Mouse (Mus musculus) midbrain, postnatal 0 days (tissue): ENCODE measurements around the gene Tas2r124. TPM values are rescaled to one million over a fixed set of nuclear protein-coding genes. Genes with fewer than 3 reads are reported as not detected.

Experiments
- ATAC-seq: fragments of 200-750 bp; cut with Nextera tagmentation; 2 replicates; pipeline ENCODE4 v1.8.0; 2017; ENCODE audit warnings: moderate number of reproducible peaks, mild to moderate bottlenecking, moderate TSS enrichment, moderate library complexity; ENCODE audit not compliant: low FRiP score
- DNase-seq: peaks from one replicate; pipeline ENCODE4 v3.0.0-alpha.2; 2015; ENCODE audit warnings: low spot score
- H3K27ac ChIP-seq: fragments of 300-500 bp; sonication (generic); 2 replicates; pipeline ENCODE4 v1.5.1; 2014; ENCODE audit warnings: low read depth, mild to moderate bottlenecking, low read length, mixed read lengths
- H3K27me3 ChIP-seq: fragments of 300-500 bp; sonication (generic); 2 replicates; pipeline ENCODE4 v1.6.1; 2014; ENCODE audit warnings: low read length, control low read depth, mixed read lengths; ENCODE audit not compliant: insufficient read depth
- H3K36me3 ChIP-seq: fragments of 300-500 bp; sonication (generic); 2 replicates; pipeline ENCODE4 v1.6.1; 2014; ENCODE audit warnings: low read length, control low read depth, mixed read lengths; ENCODE audit not compliant: insufficient read depth
- H3K4me1 ChIP-seq: fragments of 300-500 bp; sonication (generic); 2 replicates; pipeline ENCODE4 v1.6.1; 2014; ENCODE audit warnings: mild to moderate bottlenecking, control low read depth, antibody characterized with exemption, low read length, mixed read lengths; ENCODE audit not compliant: insufficient read depth
- H3K4me2 ChIP-seq: fragments of 300-500 bp; sonication (generic); 2 replicates; pipeline ENCODE4 v1.6.1; 2014; ENCODE audit warnings: low read depth, mild to moderate bottlenecking, low read length, mixed read lengths; ENCODE audit not compliant: poor library complexity, severe bottlenecking
- H3K4me3 ChIP-seq: fragments of 300-500 bp; sonication (generic); 2 replicates; pipeline ENCODE4 v1.5.1; 2014; ENCODE audit warnings: low read depth, mild to moderate bottlenecking, low read length, moderate library complexity
- H3K9ac ChIP-seq: fragments of 300-500 bp; sonication (generic); replicated peaks from 2 replicates; pipeline ENCODE4 v1.6.1; 2014; ENCODE audit warnings: mild to moderate bottlenecking, low read length, moderate library complexity, mixed read lengths; ENCODE audit not compliant: poor library complexity, severe bottlenecking
- H3K9me3 ChIP-seq: fragments of 300-500 bp; sonication (generic); 2 replicates; pipeline ENCODE4 v1.6.1; 2016; ENCODE audit warnings: low read length, control low read depth
- CTCF ChIP-seq: IDR thresholded peaks from 2 replicates; pipeline ENCODE4 v1.5.1; 2016; ENCODE audit warnings: antibody characterized with exemption, mild to moderate bottlenecking
- WGBS: fragments of 180-500 bp; shearing (Covaris S2); extraction: QIAGEN DNeasy Blood & Tissue Kit; methylation state at CpG from one replicate; pipeline ENCODE4 v1.1.7; 2014; 5-methylcytosine and 5-hydroxymethylcytosine counted together
- polyA plus RNA-seq: library from polyadenylated mRNA; unstranded; fragments of >200 nt; fragmentation: Nextera tagmentation; extraction: Ambion mirVana; gene quantifications from 2 replicates; pipeline ENCODE4 v1.2.1, GENCODE M21; 2015
- total RNA-seq: library from RNA; depleted of rRNA; stranded (reverse); fragments of >200 nt; gene quantifications from 2 replicates; pipeline ENCODE4 v1.2.3, GENCODE M21; 2014; rRNA removed

Tas2r124 gene
- total and polyA plus RNA-seq, 2 experiments from 2014 or later: not detected

- Histone ChIP-seq H3K36me3 (no peaks in the 10 kb centered on the region), H3K9ac (no peak overlapping the region), H3K27me3 (no peaks in the 10 kb centered on the region), H3K9me3 (peaks cover 21% of the 10 kb centered on the region; the same call in 1 of the 2 replicates), H3K27ac (no peak overlapping the region), H3K4me1 (no peaks in the 10 kb centered on the region), H3K4me2 (no peak overlapping the region), H3K4me3 (no peak overlapping the region)
- TF ChIP-seq CTCF: no peak
- 61% methylated on average over 1 of the region's 1 CpGs for WGBS
- DNase-seq: no peak
- no peak for ATAC-seq
Measured at GRCm38 (mm10) chr6:132795393-132795792, 40.9 kb downstream of the Tas2r124 start.

- H3K27me3 ChIP-seq: no peaks in the 10 kb centered on the region
- WGBS: 82% methylated on average over 1 of the region's 1 CpGs
- no peak within 1 kb of the TSS for H3K9ac ChIP-seq
- H3K4me1 ChIP-seq: no peaks in the 10 kb centered on the region
- no peaks in the 10 kb centered on the region for H3K36me3 ChIP-seq
- no peak within 1 kb of the TSS for H3K4me3 ChIP-seq
- no peak for DNase-seq
- H3K9me3 ChIP-seq: no peaks in the 10 kb centered on the region
- H3K27ac ChIP-seq: no peak within 1 kb of the TSS
- no peak within 1 kb of the TSS for H3K4me2 ChIP-seq
- TF ChIP-seq CTCF: no peak
- no peak for ATAC-seq
Measured at GRCm38 (mm10) chr6:132802518-132802917, 48.0 kb downstream of the Tas2r124 start, which contains the start of gene Tas2r117. Gene Tas2r117, plus strand, starts transcription at chr6:132802818.

Other genes starting within 250 kb of the Tas2r124 start
- gene Prh1, start 184.9 kb upstream of the Tas2r124 start, total RNA-seq: not detected in 2 replicates
- not detected in 2 replicates for gene Prh1, start 184.9 kb upstream of the Tas2r124 start, polyA plus RNA-seq
- gene Prp2, start 158.8 kb upstream of the Tas2r124 start, total RNA-seq: not detected in 2 replicates
- not detected in 2 replicates for gene Prp2, start 158.8 kb upstream of the Tas2r124 start, polyA plus RNA-seq
- gene A630073D07Rik, start 103.2 kb upstream of the Tas2r124 start, total RNA-seq: not detected in 2 replicates
- gene A630073D07Rik, start 103.2 kb upstream of the Tas2r124 start, polyA plus RNA-seq: not detected in 2 replicates
- gene Tas2r120, start 97.8 kb upstream of the Tas2r124 start, total RNA-seq: not detected in 2 replicates
- not detected in 2 replicates for gene Tas2r120, start 97.8 kb upstream of the Tas2r124 start, polyA plus RNA-seq
- not detected in 2 replicates for gene Tas2r121, start 53.7 kb upstream of the Tas2r124 start, total RNA-seq
- not detected in 2 replicates for gene Tas2r121, start 53.7 kb upstream of the Tas2r124 start, polyA plus RNA-seq
- not detected in 2 replicates for gene Tas2r122, start 42.8 kb upstream of the Tas2r124 start, total RNA-seq
- not detected in 2 replicates for gene Tas2r122, start 42.8 kb upstream of the Tas2r124 start, polyA plus RNA-seq
- gene Tas2r115, start 16.7 kb upstream of the Tas2r124 start, total RNA-seq: not detected in 2 replicates
- not detected in 2 replicates for gene Tas2r115, start 16.7 kb upstream of the Tas2r124 start, polyA plus RNA-seq
- not detected in 2 replicates for gene Tas2r102, start 7.4 kb downstream of the Tas2r124 start, total RNA-seq
- not detected in 2 replicates for gene Tas2r102, start 7.4 kb downstream of the Tas2r124 start, polyA plus RNA-seq
- gene Tas2r136, start 23.4 kb downstream of the Tas2r124 start, total RNA-seq: not detected in 2 replicates
- not detected in 2 replicates for gene Tas2r136, start 23.4 kb downstream of the Tas2r124 start, polyA plus RNA-seq
- not detected in 2 replicates for gene Tas2r117, start 48.1 kb downstream of the Tas2r124 start, total RNA-seq
- not detected in 2 replicates for gene Tas2r117, start 48.1 kb downstream of the Tas2r124 start, polyA plus RNA-seq
- not detected in 2 replicates for gene Tas2r123, start 92.4 kb downstream of the Tas2r124 start, total RNA-seq
- not detected in 2 replicates for gene Tas2r123, start 92.4 kb downstream of the Tas2r124 start, polyA plus RNA-seq
- gene Tas2r116, start 100.7 kb downstream of the Tas2r124 start, total RNA-seq: not detected in 2 replicates
- gene Tas2r116, start 100.7 kb downstream of the Tas2r124 start, polyA plus RNA-seq: not detected in 2 replicates
- not detected in 2 replicates for gene Tas2r110, start 113.3 kb downstream of the Tas2r124 start, total RNA-seq
- not detected in 2 replicates for gene Tas2r110, start 113.3 kb downstream of the Tas2r124 start, polyA plus RNA-seq
- gene Tas2r113, start 138.3 kb downstream of the Tas2r124 start, total RNA-seq: not detected in 2 replicates
- gene Tas2r113, start 138.3 kb downstream of the Tas2r124 start, polyA plus RNA-seq: not detected in 2 replicates
- not detected in 2 replicates for gene Tas2r125, start 154.9 kb downstream of the Tas2r124 start, total RNA-seq
- gene Tas2r125, start 154.9 kb downstream of the Tas2r124 start, polyA plus RNA-seq: not detected in 2 replicates
- gene Tas2r129, start 196.4 kb downstream of the Tas2r124 start, total RNA-seq: not detected in 2 replicates
- gene Tas2r129, start 196.4 kb downstream of the Tas2r124 start, polyA plus RNA-seq: not detected in 2 replicates
- gene Tas2r131, start 203.2 kb downstream of the Tas2r124 start, total RNA-seq: not detected in 2 replicates
- not detected in 2 replicates for gene Tas2r131, start 203.2 kb downstream of the Tas2r124 start, polyA plus RNA-seq
- not detected in 2 replicates for gene Tas2r109, start 226.2 kb downstream of the Tas2r124 start, total RNA-seq
- gene Tas2r109, start 226.2 kb downstream of the Tas2r124 start, polyA plus RNA-seq: not detected in 2 replicates